Mouse (Mus musculus) lung, adult 2 months (tissue): Measurements from ENCODE around the gene Zfp978.
"Not testable (repeated sequence)": the region's sequence is repeated elsewhere in the genome, so short reads cannot be mapped to it uniquely, and the experiment has no call there.

Source experiments
- CTCF ChIP-seq: fragments of 200-500 bp; IDR thresholded peaks from 2 replicates; pipeline ENCODE4 v1.5.1; 2011; ENCODE audit warnings: mild to moderate bottlenecking, low read length, control low read depth; ENCODE audit not compliant: insufficient read depth
- POLR2A ChIP-seq: fragments of 200-500 bp; IDR thresholded peaks from 2 replicates; pipeline ENCODE4 v1.6.1; 2011; ENCODE audit warnings: low read depth, mild to moderate bottlenecking, control low read depth, low read length, borderline replicate concordance; ENCODE audit errors: extremely low read depth

GRCm38 (mm10) chr4:147357195-147357594 lies 3.9 kb upstream of the Zfp978 start:
- not testable (repeated sequence) for TF ChIP-seq POLR2A, CTCF
